Mouse (Mus musculus): ENCODE results near the gene Slc22a13.

DNA sequence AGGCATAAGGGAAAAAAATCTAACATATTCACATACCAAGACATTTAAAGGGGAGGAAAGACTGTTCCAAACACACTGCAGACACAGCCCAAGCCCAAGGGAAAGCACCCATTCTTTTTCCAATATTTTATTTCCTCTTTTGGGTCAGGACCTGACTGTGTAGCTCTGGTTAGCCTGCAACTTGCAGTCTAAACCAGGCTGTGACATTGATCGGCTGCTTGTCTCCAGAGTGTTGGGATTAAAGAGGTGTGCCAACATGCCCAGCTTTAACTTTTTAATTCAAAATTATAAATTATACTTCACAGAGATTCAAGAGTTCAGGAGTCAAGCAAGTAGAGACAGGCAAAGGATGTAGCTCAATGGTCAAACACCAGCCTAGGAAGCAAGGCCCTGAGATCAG, 46.2 kb upstream of the Slc22a13 start:
- TF ChIP-seq GATA1 (IDR thresholded peaks at IDR 0.05; ENCODE audit: borderline replicate concordance, low read length) (no peak), FLI1 (IDR thresholded peaks at IDR 0.05; ENCODE audit: low read length) (no peak)
